Mouse (Mus musculus) kidney, postnatal 0 days (tissue): ENCODE measurements around the gene Fgfr2. TPM values are rescaled to one million over a fixed set of nuclear protein-coding genes. Genes with fewer than 3 reads are reported as not detected.

Experiments used
- ATAC-seq: fragments of 200-750 bp; cut with Nextera tagmentation; replicated peaks from 2 replicates; pipeline ENCODE4 v1.8.0; 2017; ENCODE audit warnings: low read depth, moderate number of reproducible peaks, moderate TSS enrichment, moderate library complexity; ENCODE audit not compliant: low FRiP score
- DNase-seq: peaks from one replicate; pipeline ENCODE4 v3.0.0-alpha.2; 2016; ENCODE audit warnings: low spot score
- H3K27ac ChIP-seq: fragments of 300-500 bp; sonication (generic); 2 replicates; pipeline ENCODE4 v1.5.1; 2014; ENCODE audit warnings: mild to moderate bottlenecking
- H3K27me3 ChIP-seq: fragments of 300-500 bp; sonication (generic); 2 replicates; pipeline ENCODE4 v1.6.1; 2014; ENCODE audit warnings: low read length, mixed read lengths; ENCODE audit not compliant: insufficient read depth
- H3K36me3 ChIP-seq: fragments of 300-500 bp; sonication (generic); 2 replicates; pipeline ENCODE4 v1.6.1; 2014; ENCODE audit warnings: low read length, mixed read lengths; ENCODE audit not compliant: insufficient read depth
- H3K4me1 ChIP-seq: fragments of 300-500 bp; sonication (generic); replicated peaks from 2 replicates; pipeline ENCODE4 v1.6.1; 2014; ENCODE audit warnings: antibody characterized with exemption, low read length, mixed read lengths; ENCODE audit not compliant: insufficient read depth
- H3K4me2 ChIP-seq: fragments of 300-500 bp; sonication (generic); 2 replicates; pipeline ENCODE4 v1.6.1; 2014; ENCODE audit warnings: mild to moderate bottlenecking, low read length, moderate library complexity, mixed read lengths
- H3K4me3 ChIP-seq: fragments of 300-500 bp; sonication (generic); replicated peaks from 2 replicates; pipeline ENCODE4 v1.5.1; 2014; ENCODE audit warnings: low read depth, low read length
- H3K9ac ChIP-seq: fragments of 300-500 bp; sonication (generic); 2 replicates; pipeline ENCODE4 v1.6.1; 2014; ENCODE audit warnings: low read depth, low read length
- H3K9me3 ChIP-seq: fragments of 300-500 bp; sonication (generic); replicated peaks from 2 replicates; pipeline ENCODE4 v1.6.1; 2016; ENCODE audit warnings: low read length, inconsistent platforms, mixed read lengths
- CTCF ChIP-seq: IDR thresholded peaks from 2 replicates; pipeline ENCODE4 v1.5.1; 2016; ENCODE audit warnings: antibody characterized with exemption, low read depth, mild to moderate bottlenecking, moderate library complexity
- WGBS: fragments of 180-500 bp; shearing (Covaris S2); extraction: QIAGEN DNeasy Blood & Tissue Kit; methylation state at CpG from one replicate; pipeline ENCODE4 v1.1.7; 2014; 5-methylcytosine and 5-hydroxymethylcytosine counted together
- polyA plus RNA-seq: library from polyadenylated mRNA; unstranded; fragments of >200 nt; fragmentation: Nextera tagmentation; extraction: Ambion mirVana; gene quantifications from 2 replicates; pipeline ENCODE4 v1.2.1, GENCODE M21; 2015

Fgfr2 gene
- polyA plus RNA-seq, 1 experiment from 2014 or later = 79.8 TPM

GRCm38 (mm10) chr7:130985716-130986115 lies 2137.4 kb downstream of the Fgfr2 start:
- Histone ChIP-seq H3K4me1 (no peaks in the 10 kb centered on the region), H3K9ac (no peak overlapping the region), H3K4me3 (no peak overlapping the region), H3K9me3 (no peaks in the 10 kb centered on the region), H3K27me3 (no peaks in the 10 kb centered on the region), H3K4me2 (no peak overlapping the region), H3K27ac (no peak overlapping the region), H3K36me3 (no peaks in the 10 kb centered on the region)
- ATAC-seq (no peak), DNase-seq (peak; percentile 12)
- TF ChIP-seq CTCF = no peak
- WGBS = 61% methylated on average over 3 of the region's 3 CpGs

GRCm38 (mm10) chr7:130985193-130985592 lies 2138.0 kb downstream of the Fgfr2 start:
- no peaks in the 10 kb centered on the region for H3K9me3 ChIP-seq
- no peaks in the 10 kb centered on the region for H3K4me1 ChIP-seq
- H3K4me3 ChIP-seq = no peak overlapping the region
- TF ChIP-seq CTCF = no peak
- H3K27me3 ChIP-seq = no peaks in the 10 kb centered on the region
- no peak for ATAC-seq
- H3K36me3 ChIP-seq = no peaks in the 10 kb centered on the region
- 70% methylated on average over 12 of the region's 12 CpGs for WGBS
- no peak overlapping the region for H3K9ac ChIP-seq
- H3K27ac ChIP-seq = no peak overlapping the region
- DNase-seq = no peak
- no peak overlapping the region for H3K4me2 ChIP-seq

- Histone ChIP-seq H3K36me3 (no peaks in the 10 kb centered on the region), H3K27me3 (no peaks in the 10 kb centered on the region), H3K4me2 (no peak overlapping the region), H3K4me3 (no peak overlapping the region), H3K27ac (no peak overlapping the region), H3K9ac (no peak overlapping the region), H3K4me1 (no peaks in the 10 kb centered on the region), H3K9me3 (no peaks in the 10 kb centered on the region)
- no peak for TF ChIP-seq CTCF
- 64% methylated on average over 7 of the region's 7 CpGs for WGBS
- ATAC-seq (no peak), DNase-seq (peak; percentile 62)
Measured at GRCm38 (mm10) chr7:130984294-130984693, 2138.9 kb downstream of the Fgfr2 start.

- Histone ChIP-seq H3K4me3 (no peak overlapping the region), H3K9ac (no peak overlapping the region), H3K4me2 (no peak overlapping the region), H3K9me3 (no peaks in the 10 kb centered on the region), H3K27me3 (no peaks in the 10 kb centered on the region), H3K36me3 (no peaks in the 10 kb centered on the region), H3K4me1 (peaks cover 3% of the 10 kb centered on the region; the same call in 1 of the 2 replicates), H3K27ac (no peak overlapping the region)
- 74% methylated on average over 3 of the region's 3 CpGs for WGBS
- peak; percentile 29; the same call in 1 of the 2 replicates for TF ChIP-seq CTCF
- DNase-seq (no peak), ATAC-seq (no peak)
Measured at GRCm38 (mm10) chr7:130982881-130983280, 2140.3 kb downstream of the Fgfr2 start.

GRCm38 (mm10) chr7:130982371-130982770 lies 2140.8 kb downstream of the Fgfr2 start:
- peak; percentile 54 for DNase-seq
- Histone ChIP-seq H3K4me3 (no peak overlapping the region), H3K4me1 (peaks cover 7% of the 10 kb centered on the region; the same call in 1 of the 2 replicates), H3K9ac (no peak overlapping the region), H3K36me3 (no peaks in the 10 kb centered on the region), H3K27me3 (no peaks in the 10 kb centered on the region), H3K4me2 (no peak overlapping the region), H3K27ac (no peak overlapping the region), H3K9me3 (no peaks in the 10 kb centered on the region)
- peak; percentile 69; the same call in 1 of the 2 replicates for ATAC-seq
- WGBS = 42% methylated on average over 4 of the region's 4 CpGs
- TF ChIP-seq CTCF = no peak

- Histone ChIP-seq H3K27me3 (no peaks in the 10 kb centered on the region), H3K4me2 (no peak overlapping the region), H3K9ac (no peak overlapping the region), H3K4me3 (no peak overlapping the region), H3K36me3 (no peaks in the 10 kb centered on the region), H3K4me1 (peaks cover 7% of the 10 kb centered on the region; the same call in 1 of the 2 replicates), H3K9me3 (no peaks in the 10 kb centered on the region), H3K27ac (no peak overlapping the region)
- ATAC-seq (no peak), DNase-seq (no peak)
- WGBS = 90% methylated on average over 5 of the region's 5 CpGs
- no peak for TF ChIP-seq CTCF
Measured at GRCm38 (mm10) chr7:130980130-130980529, 2143.0 kb downstream of the Fgfr2 start.

GRCm38 (mm10) chr7:130978545-130978944 lies 2144.6 kb downstream of the Fgfr2 start:
- Histone ChIP-seq H3K36me3 (no peaks in the 10 kb centered on the region), H3K4me3 (no peak overlapping the region), H3K27ac (no peak overlapping the region), H3K9me3 (no peaks in the 10 kb centered on the region), H3K4me1 (peaks cover 7% of the 10 kb centered on the region; the same call in 1 of the 2 replicates), H3K27me3 (no peaks in the 10 kb centered on the region), H3K4me2 (no peak overlapping the region), H3K9ac (no peak overlapping the region)
- TF ChIP-seq CTCF = no peak
- ATAC-seq = no peak
- WGBS = 68% methylated on average over 1 of the region's 1 CpGs
- DNase-seq = no peak
